Mouse (Mus musculus) left cerebral cortex, postnatal 10 days (tissue): ENCODE measurements at regions not wholly inside any gene's neighbourhood (a gene's known extent, or its start where the extent isn't known, plus 50 kb on each side); places are given as distances from the start of the nearest gene placed in this dataset.

ENCODE experiments used
- DNase-seq, 2 experiments: peaks; one replicate each; pipeline ENCODE4 v3.0.0; 2021 to 2022; ENCODE audit warnings: low spot score in 2 of 2, mixed read lengths in 1 of 2; ENCODE audit errors: extremely low spot score in 1 of 2
- intact Hi-C: fragments of 180-260 bp; cut with DNase I; formaldehyde crosslinking; loops from one replicate; pipeline ENCODE4 v1.15.1; 2025

GRCm38 (mm10) chr3:10697698-10698452, 362.4 kb upstream of the Gm38303 start:
- DNase-seq = no peak
- intact Hi-C loops = no loop called here

GRCm38 (mm10) chr3:10685501-10685951, 350.0 kb upstream of the Gm38303 start:
- intact Hi-C loops = no loop called here
- DNase-seq = peak in 1 of 2 experiments; percentile 39

- peak; percentile 26 to 57 for DNase-seq
- intact Hi-C loops = no loop called here
These were observed 349.5 kb upstream of the Gm38303 start for GRCm38 (mm10) chr3:10684885-10685500.

- intact Hi-C loops = no loop called here
- no peak for DNase-seq
These were observed 346.5 kb upstream of the Gm38303 start for GRCm38 (mm10) chr3:10681938-10682337.

- intact Hi-C loops = no loop called here
These were observed 312.6 kb upstream of the Gm38303 start for GRCm38 (mm10) chr3:10647975-10648511.

More at GRCm38 (mm10) chr3:10647975-10648511, 312.6 kb upstream of the Gm38303 start:
- no peak for DNase-seq
